Mouse (Mus musculus) limb, embryonic 14.5 days (tissue): ENCODE data around the gene Pam. TPM values are rescaled to one million over a fixed set of nuclear protein-coding genes. Genes with fewer than 3 reads are reported as not detected.

Source experiments
- ATAC-seq: fragments of 200-750 bp; cut with Nextera tagmentation; 2 replicates; pipeline ENCODE4 v1.8.0; 2017; ENCODE audit warnings: low read depth, moderate number of reproducible peaks, moderate TSS enrichment; ENCODE audit not compliant: low FRiP score
- DNase-seq: peaks from one replicate; pipeline ENCODE4 v3.0.0-alpha.2; 2015; ENCODE audit warnings: low spot score
- H3K27ac ChIP-seq: fragments of 300-500 bp; sonication (generic); replicated peaks from 2 replicates; pipeline ENCODE4 v1.5.1; 2014; ENCODE audit warnings: low read depth, mild to moderate bottlenecking, low read length, moderate library complexity, mixed read lengths
- H3K27me3 ChIP-seq: fragments of 300-500 bp; sonication (generic); 2 replicates; pipeline ENCODE4 v1.6.1; 2014; ENCODE audit warnings: low read length, mixed read lengths; ENCODE audit not compliant: control insufficient read depth, insufficient read depth
- H3K36me3 ChIP-seq: fragments of 300-500 bp; sonication (generic); 2 replicates; pipeline ENCODE4 v1.6.1; 2014; ENCODE audit warnings: mild to moderate bottlenecking, low read length, moderate library complexity, mixed read lengths; ENCODE audit not compliant: control insufficient read depth, insufficient read depth
- H3K4me1 ChIP-seq: fragments of 300-500 bp; sonication (generic); 2 replicates; pipeline ENCODE4 v1.6.1; 2014; ENCODE audit warnings: antibody characterized with exemption, low read length, mixed read lengths; ENCODE audit not compliant: control insufficient read depth, insufficient read depth
- H3K4me2 ChIP-seq: fragments of 300-500 bp; sonication (generic); replicated peaks from 2 replicates; pipeline ENCODE4 v1.6.1; 2014; ENCODE audit warnings: low read depth, mild to moderate bottlenecking, low read length, moderate library complexity; ENCODE audit not compliant: severe bottlenecking
- H3K4me3 ChIP-seq: fragments of 300-500 bp; sonication (generic); replicated peaks from 2 replicates; pipeline ENCODE4 v1.5.1; 2014; ENCODE audit warnings: low read length
- H3K9ac ChIP-seq: fragments of 300-500 bp; sonication (generic); 2 replicates; pipeline ENCODE4 v1.6.1; 2014; ENCODE audit warnings: mild to moderate bottlenecking, low read depth, low read length, moderate library complexity; ENCODE audit not compliant: severe bottlenecking
- H3K9me3 ChIP-seq: fragments of 300-500 bp; sonication (generic); 2 replicates; pipeline ENCODE4 v1.6.1; 2016; ENCODE audit warnings: low read length; ENCODE audit not compliant: control insufficient read depth
- POLR2A ChIP-seq: fragments of 200-500 bp; IDR thresholded peaks from 2 replicates; pipeline ENCODE4 v1.8.0; 2012; ENCODE audit warnings: inconsistent platforms, mild to moderate bottlenecking, moderate library complexity, borderline replicate concordance; ENCODE audit not compliant: insufficient read depth, insufficient read length; ENCODE audit errors: extremely low read depth
- WGBS: fragments of 180-500 bp; shearing (Covaris S2); extraction: QIAGEN DNeasy Blood & Tissue Kit; methylation state at CpG from one replicate; pipeline ENCODE4 v1.1.7; 2014; 5-methylcytosine and 5-hydroxymethylcytosine counted together
- polyA plus RNA-seq, 2 experiments: library from polyadenylated mRNA; depleted of rRNA in 1 of 2; stranded (reverse) in 1 of 2; unstranded in 1 of 2; fragments of >200 nt; fragmentation: Nextera tagmentation in 1 of 2; extraction: Ambion mirVana in 1 of 2; gene quantifications; 2 replicates each; pipeline versions ENCODE4 v1.2.1 to v1.2.3; 2012 to 2014

The Pam gene
- polyA plus RNA-seq, 2 experiments: 37.8 to 54.1 TPM

DNA sequence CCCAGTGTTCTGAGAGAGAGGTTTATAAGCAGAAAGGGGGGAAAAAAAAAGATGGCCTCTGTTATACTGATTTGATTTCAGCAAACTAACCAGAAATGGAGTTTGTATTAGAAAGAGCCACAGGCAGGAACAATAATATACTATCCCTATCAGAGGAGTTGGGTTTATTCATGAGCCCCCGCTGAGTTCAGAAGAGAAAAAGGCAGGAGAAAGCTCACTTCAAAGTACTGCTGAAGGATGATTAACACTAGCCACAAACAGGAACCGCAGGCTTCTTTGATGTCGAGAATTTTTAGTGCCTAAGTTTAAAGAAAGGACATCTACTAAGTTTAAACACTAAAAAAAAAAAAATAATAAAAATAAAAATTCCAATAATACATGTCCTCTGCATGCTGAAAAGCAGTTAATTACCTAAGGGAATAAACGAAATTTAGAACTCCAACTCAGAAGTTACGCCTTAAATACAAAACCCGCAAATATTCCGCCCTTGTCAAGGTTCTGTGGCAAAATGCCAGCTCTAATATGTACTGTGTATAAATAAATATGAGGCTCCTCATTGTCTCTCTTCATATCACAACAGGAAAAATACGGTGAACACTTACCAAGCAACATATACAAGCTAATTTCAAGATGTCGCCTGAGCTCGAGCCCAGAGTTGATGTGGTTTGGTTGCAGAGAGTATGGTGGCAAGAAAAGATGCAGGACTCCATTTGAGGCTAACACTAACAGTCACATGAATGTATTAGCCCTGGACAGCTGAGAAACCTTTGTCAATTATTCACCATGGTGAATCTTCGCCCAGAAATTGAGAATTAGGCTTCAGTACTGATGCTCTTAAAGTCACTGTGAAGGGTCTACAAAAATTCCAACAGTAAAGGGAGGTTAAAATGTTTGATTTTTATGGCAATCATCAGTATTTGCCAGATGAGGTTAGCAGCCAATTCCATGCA, 38.2 kb downstream of the Pam start:
- Histone ChIP-seq H3K27me3 (no peaks in the 10 kb centered on the region), H3K9ac (no peak overlapping the region), H3K9me3 (no peaks in the 10 kb centered on the region), H3K36me3 (no peaks in the 10 kb centered on the region), H3K27ac (no peak overlapping the region), H3K4me2 (no peak overlapping the region), H3K4me3 (no peak overlapping the region), H3K4me1 (0 out of 2 replicates have a peak, but pooled peaks cover 3% of the 10 kb centered on the region)
- 44% methylated on average over 11 of the region's 11 CpGs for WGBS
- DNase-seq (no peak), ATAC-seq (no peak)
- no peak for TF ChIP-seq POLR2A

DNA sequence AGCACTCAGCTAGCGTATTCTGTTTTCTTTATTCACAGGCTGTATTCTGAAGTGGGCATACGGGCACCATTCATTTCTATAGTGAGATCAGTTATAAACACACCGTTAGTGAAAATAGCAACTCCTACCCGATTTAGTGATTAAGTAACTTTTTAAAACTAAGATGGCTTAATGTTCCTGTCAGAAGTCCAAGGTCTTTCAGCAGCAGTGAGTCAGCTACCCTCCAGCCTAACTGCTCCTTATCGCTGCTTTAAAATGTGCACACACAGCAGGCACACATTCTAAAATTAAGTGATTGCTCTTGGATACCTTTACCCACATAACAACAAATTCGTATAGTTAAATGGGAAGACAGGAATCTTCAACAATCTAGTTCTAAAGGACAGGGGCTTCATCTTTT, 39.2 kb downstream of the Pam start:
- Histone ChIP-seq H3K4me1 (0 out of 2 replicates have a peak, but pooled peaks cover 3% of the 10 kb centered on the region), H3K27ac (no peak overlapping the region), H3K27me3 (no peaks in the 10 kb centered on the region), H3K9ac (no peak overlapping the region), H3K36me3 (no peaks in the 10 kb centered on the region), H3K4me3 (no peak overlapping the region), H3K9me3 (no peaks in the 10 kb centered on the region), H3K4me2 (no peak overlapping the region)
- no peak for DNase-seq
- WGBS: 54% methylated on average over 6 of the region's 6 CpGs
- ATAC-seq: no peak
- no peak for TF ChIP-seq POLR2A

DNA sequence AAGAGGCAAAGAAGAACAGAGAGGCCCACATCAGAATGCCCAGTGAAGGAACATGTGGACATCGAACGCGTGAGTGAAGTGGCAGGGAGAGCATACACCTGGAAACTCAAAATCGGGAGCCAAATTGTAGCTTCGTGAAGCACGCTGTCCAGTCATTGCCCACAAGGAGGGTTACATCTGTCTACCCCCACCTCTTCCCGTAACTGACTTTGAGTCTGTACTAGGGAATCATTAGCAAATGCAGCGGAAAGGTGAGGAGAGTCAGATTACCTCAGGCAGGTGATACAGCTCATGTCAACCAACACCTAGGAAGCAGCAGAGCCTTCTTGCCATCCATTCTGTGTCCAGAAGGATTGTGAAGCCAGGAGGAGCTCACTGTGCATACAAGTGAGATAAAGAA, 39.9 kb downstream of the Pam start:
- 0 out of 2 replicates have a peak, but pooled peaks cover 3% of the 10 kb centered on the region for H3K4me1 ChIP-seq
- WGBS: 96% methylated on average over 8 of the region's 8 CpGs
- no peaks in the 10 kb centered on the region for H3K36me3 ChIP-seq

DNA sequence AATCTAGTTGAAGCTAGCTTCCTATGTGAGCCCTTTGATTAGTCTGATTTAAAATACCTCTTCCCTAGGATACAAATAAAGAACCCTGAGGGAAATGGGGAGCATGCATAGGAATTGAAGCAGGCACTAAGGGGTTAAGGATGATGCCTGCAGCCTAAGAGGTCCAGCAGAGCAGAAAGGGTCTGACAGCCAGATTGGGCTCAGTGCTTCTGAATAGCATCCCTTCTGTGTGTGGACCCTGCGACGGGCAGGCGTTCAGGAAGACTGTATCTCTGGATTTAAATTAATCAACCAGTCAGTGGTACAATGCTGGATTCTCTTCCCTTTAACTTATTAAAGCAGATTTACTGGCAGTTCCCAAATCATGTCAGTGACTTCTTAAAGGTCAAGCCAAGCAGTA, 41.5 kb downstream of the Pam start:
- ATAC-seq (no peak), DNase-seq (no peak)
- no peak overlapping the region for H3K9ac ChIP-seq
- no peak overlapping the region for H3K27ac ChIP-seq
- 0 out of 2 replicates have a peak, but pooled peaks cover 3% of the 10 kb centered on the region for H3K4me1 ChIP-seq
- H3K9me3 ChIP-seq: no peaks in the 10 kb centered on the region
- no peaks in the 10 kb centered on the region for H3K36me3 ChIP-seq
- no peak overlapping the region for H3K4me3 ChIP-seq
- no peak for TF ChIP-seq POLR2A
- 54% methylated on average over 3 of the region's 3 CpGs for WGBS
- H3K27me3 ChIP-seq: no peaks in the 10 kb centered on the region
- H3K4me2 ChIP-seq: no peak overlapping the region

More for the DNA sequence above, 39.9 kb downstream of the Pam start:
- Histone ChIP-seq H3K4me3 (no peak overlapping the region), H3K9ac (no peak overlapping the region), H3K27me3 (no peaks in the 10 kb centered on the region), H3K27ac (no peak overlapping the region), H3K9me3 (no peaks in the 10 kb centered on the region), H3K4me2 (no peak overlapping the region)
- DNase-seq (no peak), ATAC-seq (no peak)
- no peak for TF ChIP-seq POLR2A

DNA sequence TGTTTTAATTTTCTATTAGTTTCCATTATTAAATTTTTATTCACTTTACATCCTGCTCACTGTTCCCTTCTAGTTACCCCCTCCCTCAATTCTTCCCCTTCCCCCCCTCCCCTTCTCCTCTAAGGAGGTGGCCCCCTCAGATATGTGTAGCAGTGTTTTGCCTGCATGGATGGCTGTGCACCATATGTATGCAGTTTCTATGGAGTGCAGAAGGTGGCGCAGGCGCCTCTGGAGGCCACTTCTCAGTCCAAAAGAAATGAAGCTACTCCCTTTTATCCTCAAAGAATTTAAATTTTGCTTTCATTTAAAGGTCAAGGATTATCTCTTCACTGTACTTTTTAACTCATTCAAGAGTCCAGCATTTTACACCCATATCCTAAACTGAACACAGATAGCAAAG, 42.0 kb downstream of the Pam start:
- WGBS: 85% methylated on average over 2 of the region's 2 CpGs
- no peak for ATAC-seq
- no peak overlapping the region for H3K4me3 ChIP-seq
- no peaks in the 10 kb centered on the region for H3K27me3 ChIP-seq
- H3K27ac ChIP-seq: no peak overlapping the region
- H3K4me1 ChIP-seq: 0 out of 2 replicates have a peak, but pooled peaks cover 3% of the 10 kb centered on the region
- TF ChIP-seq POLR2A: no peak
- no peaks in the 10 kb centered on the region for H3K9me3 ChIP-seq
- H3K36me3 ChIP-seq: no peaks in the 10 kb centered on the region
- H3K4me2 ChIP-seq: no peak overlapping the region
- DNase-seq: no peak
- H3K9ac ChIP-seq: no peak overlapping the region
